Mouse (Mus musculus): ENCODE results near the gene Xaf1. TPM values are rescaled to one million over a fixed set of nuclear protein-coding genes. Genes with fewer than 3 reads are reported as not detected.
"Not testable (repeated sequence)": the region's sequence is repeated elsewhere in the genome, so short reads cannot be mapped to it uniquely, and the experiment has no call there.

Xaf1 gene
- polyA plus RNA-seq, 1 experiment from 2014 or later = 1.9 TPM

DNA sequence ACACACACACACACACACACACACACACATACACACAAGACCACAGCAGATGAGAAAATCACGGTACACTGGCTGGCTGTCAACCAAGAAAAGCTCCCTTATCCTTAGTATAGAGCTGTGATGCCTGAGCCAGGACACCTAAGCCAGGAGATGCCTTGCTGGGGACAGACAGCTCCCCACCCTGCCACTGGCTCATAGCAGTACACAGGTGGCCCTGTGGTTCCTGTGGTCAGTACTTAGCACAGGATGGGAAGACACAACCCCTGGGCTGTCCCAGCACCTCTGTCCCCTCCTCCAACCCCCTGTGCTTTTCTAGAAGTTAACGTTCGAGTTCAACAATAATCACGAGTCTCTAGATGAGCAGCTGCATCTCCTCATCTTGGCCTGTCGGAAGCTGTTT lies 16.6 kb downstream of the Xaf1 start:
- H3K9ac ChIP-seq (replicated peaks) = no peak overlapping the region
- H3K4me3 ChIP-seq (replicated peaks) = no peak overlapping the region
- 89% methylated on average over 5 of the region's 5 CpGs for WGBS
- ATAC-seq = no peak
- H3K27ac ChIP-seq = no peak overlapping the region
- H3K4me1 ChIP-seq (replicated peaks) = peaks cover 3% of the 10 kb centered on the region; the same call in 1 of the 2 replicates
- H3K27me3 ChIP-seq = peaks cover 26% of the 10 kb centered on the region
- H3K9me3 ChIP-seq = no peaks in the 10 kb centered on the region
- no peak overlapping the region for H3K4me2 ChIP-seq (replicated peaks)
- H3K36me3 ChIP-seq = no peaks in the 10 kb centered on the region

DNA sequence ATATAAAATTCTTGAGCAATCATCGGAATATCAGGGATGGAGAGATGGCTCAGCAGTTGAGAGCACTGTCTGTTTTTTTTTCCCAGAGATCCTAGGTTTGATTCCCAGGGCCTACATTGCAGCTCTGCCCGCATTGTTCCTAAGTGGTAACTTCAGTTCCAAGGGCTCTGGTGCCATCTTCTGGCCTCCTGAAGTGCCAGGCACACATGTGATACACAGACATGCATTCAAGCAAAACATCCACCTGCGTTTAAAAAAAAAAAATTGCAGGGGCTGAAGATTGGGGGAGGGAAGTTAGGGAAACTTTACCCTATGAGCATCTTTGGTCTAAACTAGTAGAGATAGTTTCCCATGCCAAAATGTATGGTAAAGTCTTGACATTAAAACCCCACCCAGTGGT lies 23.0 kb downstream of the Xaf1 start:
- Histone ChIP-seq H3K27me3 (no peaks in the 10 kb centered on the region), H3K9ac (replicated peaks) (no peak overlapping the region), H3K4me1 (replicated peaks) (no peaks in the 10 kb centered on the region), H3K4me2 (replicated peaks) (no peak overlapping the region), H3K4me3 (replicated peaks) (no peak overlapping the region), H3K36me3 (no peaks in the 10 kb centered on the region), H3K9me3 (no peaks in the 10 kb centered on the region), H3K27ac (no peak overlapping the region)
- ATAC-seq = no peak
- WGBS = 71% methylated on average over 3 of the region's 3 CpGs

DNA sequence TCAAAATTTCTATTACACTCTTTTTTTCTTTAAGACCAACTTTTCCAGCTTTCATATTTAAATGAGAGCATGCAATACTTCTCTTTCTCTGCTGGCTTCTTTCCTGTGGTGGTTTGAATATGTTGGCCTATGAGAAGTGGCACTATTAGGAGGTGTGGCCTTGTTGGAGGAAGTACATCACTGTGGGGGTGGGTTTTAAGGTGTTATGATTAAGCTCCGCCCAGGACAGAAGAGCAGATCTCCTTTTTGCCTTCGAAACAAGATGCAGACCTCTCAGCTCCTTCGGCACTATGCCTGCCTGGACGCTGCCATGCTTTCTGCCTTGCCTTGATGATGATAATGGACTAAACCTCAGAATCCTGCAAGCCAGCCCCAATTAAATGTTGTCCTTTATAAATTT lies 24.3 kb downstream of the Xaf1 start:
- Histone ChIP-seq H3K36me3 (no peaks in the 10 kb centered on the region), H3K9me3 (no peaks in the 10 kb centered on the region), H3K9ac (replicated peaks) (no peak overlapping the region), H3K4me3 (replicated peaks) (no peak overlapping the region), H3K4me2 (replicated peaks) (no peak overlapping the region), H3K4me1 (replicated peaks) (no peaks in the 10 kb centered on the region), H3K27me3 (no peaks in the 10 kb centered on the region), H3K27ac (no peak overlapping the region)
- ATAC-seq = no peak
- 85% methylated on average over 4 of the region's 4 CpGs for WGBS

DNA sequence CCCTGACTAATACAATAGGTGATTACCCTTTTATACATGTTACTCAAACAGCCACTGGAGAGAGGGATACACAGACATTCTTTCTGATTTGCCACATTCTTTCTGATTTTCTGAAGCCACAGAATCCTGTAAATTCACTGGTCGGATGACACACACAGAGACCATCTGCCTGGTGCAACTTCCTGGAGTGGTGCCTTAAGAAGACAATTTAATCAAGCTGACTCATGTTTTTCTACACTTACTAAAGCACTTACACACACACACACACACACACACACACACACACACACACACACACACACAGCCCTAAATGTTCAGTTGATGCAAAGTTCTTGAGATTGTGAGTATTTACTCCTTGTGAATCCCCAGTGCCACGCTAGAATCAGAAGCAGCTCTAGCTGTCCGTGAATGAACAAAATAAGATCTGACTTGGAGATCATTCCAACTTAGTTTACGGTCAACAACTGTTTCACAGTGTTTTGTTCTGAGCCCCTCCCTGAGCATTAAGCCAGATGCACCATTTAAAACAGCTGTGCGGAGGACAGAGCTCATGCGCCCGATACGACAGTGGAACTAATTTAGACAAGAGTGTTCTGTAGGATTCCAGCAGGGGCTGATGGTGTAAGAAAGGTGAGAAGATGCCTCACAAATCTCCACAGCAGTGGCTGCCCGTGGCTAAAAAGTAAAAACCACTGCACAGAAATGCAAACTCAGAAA lies 31.7 kb downstream of the Xaf1 start:
- no peaks in the 10 kb centered on the region for H3K9me3 ChIP-seq
- 61% methylated on average over 9 of the region's 9 CpGs for WGBS
- H3K36me3 ChIP-seq = no peaks in the 10 kb centered on the region
- H3K4me2 ChIP-seq (replicated peaks) = no peak overlapping the region
- H3K9ac ChIP-seq (replicated peaks) = no peak overlapping the region
- H3K4me1 ChIP-seq (replicated peaks) = peaks cover 1% of the 10 kb centered on the region
- H3K27ac ChIP-seq = no peak overlapping the region
- no peak overlapping the region for H3K4me3 ChIP-seq (replicated peaks)
- no peaks in the 10 kb centered on the region for H3K27me3 ChIP-seq
- no peak for ATAC-seq

DNA sequence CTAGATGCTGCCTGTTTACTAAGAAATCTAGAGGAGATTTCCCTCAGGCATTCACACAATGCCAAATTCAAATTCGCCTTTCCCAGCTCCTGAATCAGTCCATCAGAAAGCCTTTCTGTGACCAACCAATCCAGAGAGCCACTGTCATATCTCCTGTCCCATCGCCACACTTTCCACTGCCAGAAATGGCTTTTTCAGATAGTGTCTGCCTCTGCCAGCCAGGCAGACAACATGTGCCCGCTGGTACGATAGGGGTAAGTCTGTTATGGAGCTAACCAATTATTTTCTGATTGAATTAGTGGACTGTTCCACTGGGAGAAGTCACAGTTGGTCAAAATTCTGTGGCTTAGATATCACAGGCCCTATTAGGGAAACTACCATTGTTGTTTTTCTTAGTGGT lies 33.2 kb downstream of the Xaf1 start:
- no peak overlapping the region for H3K4me2 ChIP-seq (replicated peaks)
- peaks cover 12% of the 10 kb centered on the region for H3K4me1 ChIP-seq (replicated peaks)
- H3K36me3 ChIP-seq = no peaks in the 10 kb centered on the region
- no peak overlapping the region for H3K27ac ChIP-seq
- H3K4me3 ChIP-seq (replicated peaks) = no peak overlapping the region
- no peaks in the 10 kb centered on the region for H3K27me3 ChIP-seq
- 82% methylated on average over 4 of the region's 4 CpGs for WGBS
- no peaks in the 10 kb centered on the region for H3K9me3 ChIP-seq
- no peak overlapping the region for H3K9ac ChIP-seq (replicated peaks)
- no peak for ATAC-seq

DNA sequence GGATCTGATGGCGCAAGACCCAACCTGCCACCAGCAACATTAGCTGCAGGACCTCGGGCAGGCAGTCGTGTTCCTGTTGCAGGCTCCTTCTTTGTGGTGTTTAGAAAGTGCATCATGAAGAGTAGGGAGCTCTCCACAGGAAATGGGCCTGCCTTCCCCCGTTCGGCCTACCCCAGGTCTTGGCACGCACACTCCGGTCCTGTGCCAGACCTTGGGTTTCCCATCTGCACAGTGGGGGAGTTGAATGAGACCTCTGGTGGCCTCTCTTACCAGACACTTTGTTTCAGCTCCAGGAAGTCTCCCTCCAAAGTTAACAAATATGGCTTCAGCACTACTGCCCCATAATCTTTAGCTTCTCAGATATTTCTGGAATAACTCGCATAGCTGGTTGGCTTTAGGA lies 35.3 kb downstream of the Xaf1 start:
- Histone ChIP-seq H3K27ac (no peak overlapping the region), H3K4me2 (replicated peaks) (no peak overlapping the region), H3K9ac (replicated peaks) (no peak overlapping the region), H3K27me3 (no peaks in the 10 kb centered on the region), H3K9me3 (no peaks in the 10 kb centered on the region), H3K36me3 (no peaks in the 10 kb centered on the region), H3K4me3 (replicated peaks) (no peak overlapping the region), H3K4me1 (replicated peaks) (peaks cover 12% of the 10 kb centered on the region)
- no peak for ATAC-seq
- WGBS = 90% methylated on average over 8 of the region's 8 CpGs

DNA sequence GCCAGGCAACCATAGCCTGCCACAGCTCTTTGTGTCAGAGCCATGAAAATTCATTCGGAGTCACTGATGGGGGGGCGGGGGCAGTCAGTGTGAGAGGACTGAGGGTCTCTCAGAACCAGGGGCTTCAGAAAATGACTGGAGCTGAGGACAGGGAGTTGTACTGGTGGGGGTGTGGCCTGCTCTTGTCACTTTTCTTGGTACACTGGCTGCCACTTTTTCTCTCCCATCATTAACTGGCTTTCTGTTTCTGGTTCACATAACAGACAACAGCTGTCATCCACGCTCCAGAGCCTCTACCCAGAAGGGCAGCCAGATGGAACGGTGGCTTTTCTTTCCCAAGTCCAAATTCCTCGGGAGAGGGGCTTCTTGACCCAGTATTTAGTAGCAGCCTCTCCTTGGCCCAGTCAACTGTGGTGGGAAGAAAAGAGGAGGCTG lies 37.0 kb downstream of the Xaf1 start:
- H3K27ac ChIP-seq = no peak overlapping the region
- no peak overlapping the region for H3K4me3 ChIP-seq (replicated peaks)
- ATAC-seq = peak; percentile 70
- H3K27me3 ChIP-seq = no peaks in the 10 kb centered on the region
- no peak overlapping the region for H3K4me2 ChIP-seq (replicated peaks)
- WGBS = 20% methylated on average over 5 of the region's 5 CpGs
- H3K9ac ChIP-seq (replicated peaks) = no peak overlapping the region
- H3K9me3 ChIP-seq = no peaks in the 10 kb centered on the region
- peaks cover 12% of the 10 kb centered on the region for H3K4me1 ChIP-seq (replicated peaks)
- H3K36me3 ChIP-seq = no peaks in the 10 kb centered on the region

DNA sequence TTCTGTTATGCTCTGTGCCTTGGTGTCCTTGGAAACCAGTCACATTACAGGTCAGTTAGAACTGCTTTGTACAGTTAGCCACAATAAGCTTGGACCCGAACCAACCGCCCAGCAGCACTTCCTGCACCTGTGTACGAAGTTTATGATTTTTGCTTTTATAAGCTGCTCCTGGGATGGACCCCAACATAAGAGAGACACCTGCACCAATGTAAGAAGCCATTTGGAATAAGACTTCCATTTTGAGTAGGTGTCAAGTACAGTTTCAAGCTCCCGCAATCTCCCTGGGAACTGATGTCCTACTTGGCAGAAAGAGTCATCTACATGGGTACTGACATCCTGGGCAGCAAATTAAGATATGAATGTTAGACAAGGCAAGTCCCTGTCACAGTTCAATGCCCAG lies 38.3 kb downstream of the Xaf1 start:
- H3K27ac ChIP-seq = no peak overlapping the region
- ATAC-seq = no peak
- no peak overlapping the region for H3K4me2 ChIP-seq (replicated peaks)
- no peaks in the 10 kb centered on the region for H3K36me3 ChIP-seq
- peaks cover 12% of the 10 kb centered on the region for H3K4me1 ChIP-seq (replicated peaks)
- whole genome bisulfite sequencing = 75% methylated on average over 4 of the region's 4 CpGs
- no peak overlapping the region for H3K9ac ChIP-seq (replicated peaks)
- no peak overlapping the region for H3K4me3 ChIP-seq (replicated peaks)
- no peaks in the 10 kb centered on the region for H3K27me3 ChIP-seq
- H3K9me3 ChIP-seq = no peaks in the 10 kb centered on the region

DNA sequence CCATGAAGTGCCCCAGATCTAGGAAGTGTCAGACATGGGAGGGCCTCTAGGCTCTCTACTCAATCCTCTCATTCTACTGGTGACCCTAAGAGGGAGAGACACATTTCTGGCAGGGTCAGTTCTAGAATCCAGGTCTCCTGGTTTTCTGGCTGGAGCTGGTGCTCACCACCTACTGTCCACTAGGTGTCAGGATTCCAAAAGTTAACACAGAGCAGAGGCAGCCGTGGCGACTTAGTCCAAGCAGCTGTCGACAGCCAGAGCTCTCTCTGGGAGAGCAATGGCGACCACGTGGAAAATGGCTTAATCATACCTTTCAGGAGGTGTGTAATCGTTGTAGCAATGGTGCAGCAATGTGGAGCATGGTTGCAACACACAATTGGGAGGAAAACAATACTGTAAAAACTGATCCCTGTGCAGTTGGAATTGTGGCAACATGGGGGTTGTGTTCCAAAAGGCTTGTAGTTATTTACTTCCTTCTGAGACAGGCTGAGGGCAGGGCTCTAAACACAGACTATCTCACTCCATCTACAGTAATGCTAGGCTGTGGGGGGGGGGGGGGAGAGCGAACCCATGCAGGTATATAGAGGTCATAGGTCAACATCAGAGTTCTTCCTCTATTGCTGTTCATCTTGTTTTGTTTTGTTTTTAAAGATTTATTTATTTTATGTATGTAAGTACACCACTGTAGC lies 41.3 kb downstream of the Xaf1 start:
- 14% methylated on average over 7 of the region's 7 CpGs for WGBS
- H3K4me3 ChIP-seq (replicated peaks) = no peak overlapping the region
- H3K9me3 ChIP-seq = 0 out of 2 replicates have a peak, but pooled peaks cover 4% of the 10 kb centered on the region
- peak; percentile 88 for ATAC-seq
- H3K9ac ChIP-seq (replicated peaks) = no peak overlapping the region
- no peaks in the 10 kb centered on the region for H3K36me3 ChIP-seq
- H3K4me1 ChIP-seq (replicated peaks) = peaks cover 12% of the 10 kb centered on the region
- H3K27ac ChIP-seq = no peak overlapping the region
- H3K4me2 ChIP-seq (replicated peaks) = peak overlapping the region; percentile 26; the same call in 1 of the 2 replicates
- no peaks in the 10 kb centered on the region for H3K27me3 ChIP-seq

DNA sequence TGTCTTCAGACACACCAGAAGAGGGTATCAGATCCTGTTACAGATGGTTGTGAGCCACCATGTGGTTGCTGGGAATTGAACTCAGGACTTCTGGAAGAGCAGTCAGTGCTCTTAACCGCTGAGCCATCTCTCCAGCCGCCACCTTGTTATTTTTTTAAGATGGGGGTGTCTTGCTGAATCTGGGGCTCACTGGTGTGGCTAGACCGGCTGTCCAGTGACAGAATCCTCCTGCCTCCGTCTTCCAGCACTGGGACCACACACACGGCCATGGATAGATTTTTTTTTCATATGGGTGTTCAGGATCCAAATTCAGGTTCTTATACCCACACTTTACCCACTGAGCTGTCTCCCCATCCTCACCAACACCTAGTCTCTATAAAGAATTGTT lies 41.8 kb downstream of the Xaf1 start:
- H3K36me3 ChIP-seq; H3K4me3 ChIP-seq (replicated peaks); H3K9ac ChIP-seq (replicated peaks); H3K4me1 ChIP-seq (replicated peaks); H3K4me2 ChIP-seq (replicated peaks); H3K27me3 ChIP-seq; H3K27ac ChIP-seq; ATAC-seq; H3K9me3 ChIP-seq: not testable (repeated sequence)
- WGBS = 92% methylated on average over 5 of the region's 5 CpGs

DNA sequence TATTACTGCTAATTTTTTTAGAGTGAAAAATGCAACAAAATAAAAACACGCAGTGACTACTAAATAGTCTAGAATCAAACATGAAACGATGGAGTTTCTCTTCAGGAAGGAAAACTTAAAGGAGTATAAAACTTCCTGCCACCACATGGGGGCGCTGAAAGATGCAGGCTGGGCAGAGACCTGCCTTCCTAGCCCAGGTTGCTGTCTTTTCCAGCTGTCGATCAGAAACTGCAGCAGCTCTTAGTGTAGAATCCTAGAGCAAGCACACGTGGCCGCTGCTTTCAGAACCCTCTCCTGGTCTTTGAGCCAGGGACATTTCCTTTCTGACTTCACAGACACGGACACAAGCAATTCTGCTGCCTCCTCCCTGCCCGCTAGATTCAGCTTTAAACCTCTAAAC lies 42.5 kb downstream of the Xaf1 start:
- peaks cover 3% of the 10 kb centered on the region for H3K4me1 ChIP-seq (replicated peaks)
- H3K4me3 ChIP-seq (replicated peaks) = no peak overlapping the region
- H3K9me3 ChIP-seq = 0 out of 2 replicates have a peak, but pooled peaks cover 4% of the 10 kb centered on the region
- 29% methylated on average over 8 of the region's 8 CpGs for WGBS
- no peak overlapping the region for H3K4me2 ChIP-seq (replicated peaks)
- no peaks in the 10 kb centered on the region for H3K27me3 ChIP-seq
- H3K36me3 ChIP-seq = no peaks in the 10 kb centered on the region
- no peak overlapping the region for H3K9ac ChIP-seq (replicated peaks)
- H3K27ac ChIP-seq = no peak overlapping the region
- ATAC-seq = no peak

DNA sequence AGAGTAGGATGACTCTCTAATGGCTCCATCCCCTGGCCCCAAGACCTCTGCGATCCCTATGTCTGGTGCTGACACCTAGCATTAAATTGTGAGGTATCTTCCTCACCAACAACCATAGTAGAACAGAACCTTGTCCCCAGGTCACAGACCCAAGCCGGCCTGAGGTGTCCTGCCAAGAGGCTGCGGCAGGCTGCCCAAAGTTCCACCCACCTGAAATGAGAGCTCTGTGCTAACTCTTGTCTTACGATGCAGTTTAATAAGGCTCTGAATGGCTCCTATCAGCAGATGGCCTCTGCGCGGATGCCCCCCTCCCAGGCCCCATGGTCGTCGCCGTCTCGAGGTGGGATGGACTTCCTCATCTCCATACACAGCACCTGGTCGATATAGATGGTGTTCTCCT lies 43.1 kb downstream of the Xaf1 start:
- Histone ChIP-seq H3K27ac (no peak overlapping the region), H3K4me1 (replicated peaks) (no peaks in the 10 kb centered on the region), H3K27me3 (no peaks in the 10 kb centered on the region), H3K36me3 (no peaks in the 10 kb centered on the region), H3K9me3 (0 out of 2 replicates have a peak, but pooled peaks cover 4% of the 10 kb centered on the region), H3K4me3 (replicated peaks) (no peak overlapping the region), H3K4me2 (replicated peaks) (no peak overlapping the region), H3K9ac (replicated peaks) (no peak overlapping the region)
- 92% methylated on average over 11 of the region's 11 CpGs for whole genome bisulfite sequencing
- ATAC-seq = no peak
